Mouse (Mus musculus) neural tube, embryonic 12.5 days (tissue): ENCODE measurements at regions not wholly inside any gene's neighbourhood (a gene's known extent, or its start where the extent isn't known, plus 50 kb on each side); places are given as distances from the start of the nearest gene placed in this dataset.
A peak's percentile ranks its signal among the peaks of the same experiment; 100 is the strongest.

Experiments used
- ATAC-seq: fragments of 200-750 bp; cut with Nextera tagmentation; 2 replicates; pipeline ENCODE4 v1.8.0; 2017; ENCODE audit warnings: low read depth, mild to moderate bottlenecking, moderate TSS enrichment, moderate library complexity; ENCODE audit not compliant: low FRiP score
- H3K27ac ChIP-seq: fragments of 300-500 bp; sonication (generic); 2 replicates; pipeline ENCODE4 v1.5.1; 2016
- H3K27me3 ChIP-seq: fragments of 300-500 bp; sonication (generic); replicated peaks from 2 replicates; pipeline ENCODE4 v1.6.1; 2016; ENCODE audit warnings: mild to moderate bottlenecking
- H3K36me3 ChIP-seq: fragments of 300-500 bp; sonication (generic); 2 replicates; pipeline ENCODE4 v1.6.1; 2016; ENCODE audit warnings: mild to moderate bottlenecking
- H3K4me1 ChIP-seq: fragments of 300-500 bp; sonication (generic); 2 replicates; pipeline ENCODE4 v1.6.1; 2016
- H3K4me2 ChIP-seq: fragments of 300-500 bp; sonication (generic); replicated peaks from 2 replicates; pipeline ENCODE4 v1.6.1; 2016; ENCODE audit warnings: mild to moderate bottlenecking
- H3K4me3 ChIP-seq: fragments of 300-500 bp; sonication (generic); 2 replicates; pipeline ENCODE4 v1.5.1; 2016
- H3K9ac ChIP-seq: fragments of 300-500 bp; sonication (generic); 2 replicates; pipeline ENCODE4 v1.6.1; 2016; ENCODE audit warnings: mild to moderate bottlenecking
- H3K9me3 ChIP-seq: fragments of 300-500 bp; sonication (generic); 2 replicates; pipeline ENCODE4 v1.6.1; 2016; ENCODE audit warnings: mild to moderate bottlenecking
- WGBS: fragments of 180-500 bp; shearing (Covaris S2); methylation state at CpG from one replicate; pipeline ENCODE4 v1.1.7; 2016; 5-methylcytosine and 5-hydroxymethylcytosine counted together

DNA sequence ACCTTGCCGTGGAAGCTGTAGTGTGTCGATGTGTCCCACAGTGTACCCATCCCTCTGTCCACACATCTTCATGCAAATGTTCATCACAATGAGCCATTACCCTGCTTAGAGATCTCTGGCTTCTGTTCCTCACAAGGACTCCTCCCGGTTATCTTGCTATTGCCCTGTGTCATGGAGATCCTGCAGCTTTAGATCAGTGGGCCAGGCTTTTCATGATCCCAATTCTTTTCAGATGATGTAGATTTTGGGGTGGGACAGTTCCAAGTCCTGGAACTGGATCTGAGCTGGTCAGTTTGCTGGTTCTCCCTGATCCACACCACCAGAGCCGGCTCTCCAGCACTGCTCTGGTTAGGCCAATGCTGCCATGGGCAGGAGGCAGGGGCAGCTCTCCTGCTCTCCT, 161.2 kb downstream of the Tfap2c start:
- Histone ChIP-seq H3K36me3 (no peaks in the 10 kb centered on the region), H3K27me3 (0 out of 2 replicates have a peak, but pooled peaks cover 12% of the 10 kb centered on the region)
- 70% methylated on average over 4 of the region's 4 CpGs for WGBS

DNA sequence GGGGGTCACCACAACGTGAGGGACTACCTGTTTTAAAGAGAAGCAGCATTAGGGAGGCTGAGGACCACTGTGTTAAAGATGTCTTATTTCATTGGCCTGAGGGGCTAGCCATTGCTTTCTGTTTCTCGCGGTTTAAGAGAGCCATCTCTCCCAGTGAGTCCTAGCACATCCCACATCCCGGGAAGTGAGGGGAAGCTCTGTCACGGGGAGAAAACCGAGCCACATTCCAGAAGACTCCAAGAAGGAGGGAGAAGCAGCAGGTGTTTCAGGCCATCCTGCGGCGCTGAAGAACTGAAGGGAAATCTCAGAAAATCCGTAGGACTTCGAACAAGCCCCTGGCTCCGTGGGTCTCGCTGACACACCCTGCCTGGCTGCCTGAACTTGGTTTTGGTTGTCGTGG, 177.3 kb downstream of the Tfap2c start:
- 2% methylated on average over 13 of the region's 13 CpGs for WGBS
- Histone ChIP-seq H3K36me3 (no peaks in the 10 kb centered on the region), H3K9ac (no peak overlapping the region), H3K9me3 (no peaks in the 10 kb centered on the region), H3K4me2 (peak overlapping the region; percentile 71), H3K4me3 (no peak overlapping the region), H3K27ac (no peak overlapping the region), H3K27me3 (peaks cover 80% of the 10 kb centered on the region), H3K4me1 (peaks cover 31% of the 10 kb centered on the region)
- no peak for ATAC-seq

More for the DNA sequence above, 161.2 kb downstream of the Tfap2c start:
- no peaks in the 10 kb centered on the region for H3K9me3 ChIP-seq
- H3K4me1 ChIP-seq: 0 out of 2 replicates have a peak, but pooled peaks cover 2% of the 10 kb centered on the region
- H3K27ac ChIP-seq: no peak overlapping the region
- H3K9ac ChIP-seq: no peak overlapping the region
- H3K4me3 ChIP-seq: no peak overlapping the region
- ATAC-seq: no peak
- no peak overlapping the region for H3K4me2 ChIP-seq

DNA sequence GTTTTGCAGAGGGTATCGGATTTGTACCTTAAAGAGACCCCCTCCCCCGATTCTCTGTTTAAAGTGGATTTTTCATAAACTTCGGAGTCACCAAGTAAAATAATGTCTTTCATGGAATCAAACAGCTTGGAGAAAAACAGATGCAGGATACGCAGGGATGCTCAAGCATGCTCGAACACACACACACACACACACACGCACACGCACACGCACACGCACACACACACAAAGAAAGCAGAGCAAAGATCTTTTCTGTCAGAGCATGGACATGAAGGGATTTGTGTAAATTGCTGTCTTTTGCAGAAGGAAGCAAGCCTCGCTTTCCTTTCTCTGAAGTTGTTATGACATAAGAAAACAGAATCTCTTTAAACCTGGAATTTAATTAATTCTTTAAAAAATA, 178.2 kb downstream of the Tfap2c start:
- Histone ChIP-seq H3K4me1 (peaks cover 37% of the 10 kb centered on the region), H3K4me2 (peak overlapping the region; percentile 71), H3K36me3 (no peaks in the 10 kb centered on the region), H3K9ac (no peak overlapping the region), H3K4me3 (no peak overlapping the region), H3K27ac (no peak overlapping the region), H3K9me3 (no peaks in the 10 kb centered on the region), H3K27me3 (peaks cover 84% of the 10 kb centered on the region)
- no peak for ATAC-seq
- 8% methylated on average over 10 of the region's 10 CpGs for WGBS

DNA sequence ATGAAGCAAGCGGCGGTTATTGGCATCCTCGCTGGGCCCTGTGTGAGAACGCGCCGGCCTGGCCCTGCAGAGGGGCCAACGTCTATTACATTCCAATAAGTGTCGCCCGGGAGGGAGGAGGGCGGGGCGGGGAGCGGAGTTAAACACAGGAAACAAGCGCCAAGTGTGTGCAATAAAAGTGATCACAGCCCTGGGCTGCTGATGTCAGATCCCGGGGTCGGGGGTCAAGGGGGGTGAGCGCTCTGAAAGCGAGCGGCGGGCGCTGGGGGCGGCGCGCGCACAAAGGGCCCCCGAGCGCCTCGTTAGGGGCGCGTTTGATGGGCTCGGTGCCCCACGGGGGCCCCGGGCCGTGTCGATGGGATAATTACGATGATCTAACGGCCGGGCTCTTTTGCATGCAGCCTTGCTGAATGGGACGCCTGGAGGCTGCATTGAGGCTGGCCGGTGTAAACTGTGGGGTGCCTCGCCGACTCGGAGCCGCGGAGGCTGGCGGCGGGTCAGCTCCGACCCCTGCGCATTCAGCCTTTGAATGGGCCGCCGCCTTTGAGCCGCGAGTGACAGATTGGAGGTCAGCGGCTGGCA, 178.9 kb downstream of the Tfap2c start:
- ATAC-seq: peak; percentile 93
- H3K9ac ChIP-seq: 0 out of 2 replicates have a peak overlapping the region, but pooled peaks have one; percentile 26
- H3K9me3 ChIP-seq: no peaks in the 10 kb centered on the region
- peak overlapping the region; percentile 71 for H3K4me2 ChIP-seq
- H3K27ac ChIP-seq: no peak overlapping the region
- peaks cover 38% of the 10 kb centered on the region for H3K4me1 ChIP-seq
- H3K4me3 ChIP-seq: peak overlapping the region; percentile 25
- H3K36me3 ChIP-seq: no peaks in the 10 kb centered on the region
- WGBS: under 1% methylated on average over 53 of the region's 53 CpGs
- H3K27me3 ChIP-seq: peaks cover 85% of the 10 kb centered on the region

DNA sequence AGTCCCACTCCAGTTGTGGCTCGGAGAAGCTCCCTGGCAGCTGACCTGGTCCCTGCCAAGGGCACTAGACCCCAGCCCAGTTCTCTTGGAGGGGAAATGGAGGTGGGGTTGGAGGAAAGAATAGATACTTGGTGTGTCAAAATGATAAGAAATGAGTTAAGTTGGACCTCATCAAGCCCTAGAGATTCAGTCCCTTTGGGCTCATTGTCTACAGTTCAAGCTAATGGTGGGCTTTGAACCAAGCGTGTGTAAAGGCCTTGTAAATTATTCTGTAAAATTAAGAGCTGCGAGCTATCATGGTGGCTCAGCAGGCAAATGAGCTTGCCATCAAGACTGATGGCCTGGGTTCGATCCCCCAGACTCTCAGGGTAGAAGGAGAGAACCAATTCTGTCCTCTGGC, 179.8 kb downstream of the Tfap2c start:
- Histone ChIP-seq H3K4me2 (peak overlapping the region; percentile 71; the same call in 1 of the 2 replicates), H3K4me3 (no peak overlapping the region), H3K27me3 (peaks cover 87% of the 10 kb centered on the region), H3K27ac (no peak overlapping the region), H3K9ac (no peak overlapping the region), H3K36me3 (no peaks in the 10 kb centered on the region), H3K4me1 (peaks cover 38% of the 10 kb centered on the region), H3K9me3 (no peaks in the 10 kb centered on the region)
- ATAC-seq: no peak
- WGBS: 18% methylated on average over 4 of the region's 4 CpGs

DNA sequence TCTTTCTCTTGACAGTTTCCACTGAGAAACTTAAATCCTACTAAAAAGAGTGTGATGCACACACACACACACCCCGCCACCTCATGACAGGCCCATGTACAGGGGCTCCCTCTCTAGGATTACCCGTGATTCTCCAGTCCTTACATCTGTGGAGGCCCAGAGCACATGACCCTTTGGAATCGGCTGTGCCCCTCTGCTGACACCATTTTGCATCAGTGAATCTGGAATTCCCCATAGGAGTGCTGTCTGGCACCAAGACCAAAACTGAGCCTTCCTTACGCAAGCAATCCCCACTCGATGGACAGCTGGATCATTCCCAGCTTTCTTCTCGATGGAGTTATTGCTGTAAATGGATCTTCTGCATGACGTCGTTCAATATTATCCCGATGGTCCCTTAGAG, 180.3 kb downstream of the Tfap2c start:
- Histone ChIP-seq H3K4me2 (no peak overlapping the region), H3K4me1 (peaks cover 38% of the 10 kb centered on the region), H3K9me3 (no peaks in the 10 kb centered on the region), H3K27ac (no peak overlapping the region), H3K9ac (no peak overlapping the region), H3K4me3 (no peak overlapping the region), H3K36me3 (no peaks in the 10 kb centered on the region), H3K27me3 (peaks cover 88% of the 10 kb centered on the region)
- WGBS: 72% methylated on average over 9 of the region's 9 CpGs
- ATAC-seq: no peak

DNA sequence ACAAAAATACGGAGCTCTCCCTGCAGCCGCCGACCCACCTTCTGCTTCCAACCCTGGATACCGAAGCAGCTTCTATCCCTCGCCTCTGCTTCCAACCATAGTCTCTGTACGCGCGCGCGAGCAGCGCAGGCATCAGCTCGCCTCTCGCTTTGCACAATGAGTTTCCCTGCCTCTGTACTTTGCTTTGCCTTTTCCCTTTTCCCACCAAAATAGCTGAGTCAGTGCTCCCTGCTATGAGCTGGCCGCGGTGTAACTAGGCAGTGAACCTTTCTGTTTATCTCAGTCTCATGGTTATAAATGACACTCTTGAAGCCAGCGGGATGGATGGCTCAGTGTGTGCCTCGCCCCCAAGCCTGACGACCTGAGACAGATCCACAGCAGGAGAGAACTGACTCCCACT, 182.0 kb downstream of the Tfap2c start:
- Histone ChIP-seq H3K9me3 (no peaks in the 10 kb centered on the region), H3K4me3 (no peak overlapping the region), H3K4me2 (peak overlapping the region; percentile 37), H3K9ac (no peak overlapping the region), H3K36me3 (no peaks in the 10 kb centered on the region), H3K4me1 (peaks cover 36% of the 10 kb centered on the region), H3K27ac (no peak overlapping the region), H3K27me3 (peaks cover 90% of the 10 kb centered on the region)
- no peak for ATAC-seq
- 2% methylated on average over 18 of the region's 18 CpGs for WGBS

DNA sequence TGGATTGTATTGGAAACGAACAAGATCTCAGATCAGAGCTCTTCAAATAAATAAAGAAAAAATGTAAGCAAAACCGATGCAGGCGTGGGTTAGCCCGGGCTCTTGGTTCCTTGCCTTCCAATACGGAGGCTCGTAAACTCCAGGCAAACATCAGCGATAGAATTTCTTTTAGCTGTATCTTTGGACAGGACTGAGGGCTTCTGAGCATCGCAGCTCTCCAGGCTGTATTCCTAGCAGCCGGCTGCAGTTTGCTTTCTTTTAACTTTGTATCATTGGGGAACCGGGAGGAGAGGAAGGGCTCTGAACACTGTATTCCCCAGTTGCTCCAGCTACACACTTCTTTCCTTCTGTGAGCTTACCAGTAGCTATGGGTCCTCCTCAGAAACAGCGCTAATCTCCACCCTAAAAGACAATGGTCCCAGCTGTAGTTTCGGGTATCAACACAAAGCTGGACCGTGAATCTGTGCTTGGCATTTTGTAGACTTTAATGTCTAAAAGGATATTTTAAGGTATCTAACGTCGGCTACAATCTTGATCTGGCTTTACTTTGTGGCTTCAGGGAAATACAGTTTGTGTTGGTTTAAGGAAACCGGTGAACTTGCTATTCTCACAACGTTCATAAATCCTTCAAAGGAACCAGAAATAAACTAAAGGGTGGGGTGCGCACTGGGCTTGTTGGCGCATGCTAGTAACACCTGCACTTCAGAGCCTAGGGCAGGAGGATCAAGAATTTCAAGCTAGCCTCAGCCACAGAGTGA, 183.2 kb downstream of the Tfap2c start:
- Histone ChIP-seq H3K4me2 (peak overlapping the region; percentile 19; the same call in 1 of the 2 replicates), H3K36me3 (no peaks in the 10 kb centered on the region), H3K27ac (no peak overlapping the region), H3K4me1 (peaks cover 24% of the 10 kb centered on the region), H3K9me3 (no peaks in the 10 kb centered on the region), H3K9ac (no peak overlapping the region), H3K27me3 (peaks cover 90% of the 10 kb centered on the region), H3K4me3 (no peak overlapping the region)
- 3% methylated on average over 19 of the region's 19 CpGs for WGBS
- ATAC-seq: no peak

DNA sequence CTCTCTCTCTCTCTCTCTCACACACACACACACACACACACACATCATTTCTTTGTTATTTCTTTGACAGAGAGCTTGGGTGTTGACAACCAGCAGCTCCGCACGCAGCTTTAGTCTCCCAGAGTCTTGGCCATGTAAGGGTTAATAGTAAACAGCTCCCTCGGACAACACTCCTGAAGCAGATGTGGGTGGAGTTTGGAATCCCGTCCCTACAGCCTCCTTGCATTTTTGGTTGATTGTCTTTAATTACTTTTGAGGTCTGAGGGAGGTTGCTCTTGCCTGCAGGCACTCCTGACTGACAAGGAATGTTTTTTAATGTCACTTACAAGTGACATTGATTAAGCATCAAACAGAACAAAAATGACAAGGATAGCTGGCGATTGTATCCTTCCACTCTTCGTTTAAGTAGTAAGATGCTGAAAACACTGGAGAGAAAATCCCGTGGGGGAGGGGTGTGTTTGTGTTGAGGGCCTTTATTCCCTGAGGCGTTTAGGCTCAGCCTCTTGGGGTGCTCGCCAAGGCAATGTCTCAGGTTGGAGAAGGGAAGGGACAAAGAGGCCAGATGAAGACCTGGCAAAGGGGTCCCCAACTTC, 184.1 kb downstream of the Tfap2c start:
- WGBS: 5% methylated on average over 9 of the region's 9 CpGs
- Histone ChIP-seq H3K9me3 (no peaks in the 10 kb centered on the region), H3K9ac (no peak overlapping the region), H3K27me3 (peaks cover 95% of the 10 kb centered on the region), H3K27ac (no peak overlapping the region), H3K4me3 (no peak overlapping the region), H3K4me1 (peaks cover 17% of the 10 kb centered on the region), H3K4me2 (no peak overlapping the region), H3K36me3 (no peaks in the 10 kb centered on the region)
- no peak for ATAC-seq

DNA sequence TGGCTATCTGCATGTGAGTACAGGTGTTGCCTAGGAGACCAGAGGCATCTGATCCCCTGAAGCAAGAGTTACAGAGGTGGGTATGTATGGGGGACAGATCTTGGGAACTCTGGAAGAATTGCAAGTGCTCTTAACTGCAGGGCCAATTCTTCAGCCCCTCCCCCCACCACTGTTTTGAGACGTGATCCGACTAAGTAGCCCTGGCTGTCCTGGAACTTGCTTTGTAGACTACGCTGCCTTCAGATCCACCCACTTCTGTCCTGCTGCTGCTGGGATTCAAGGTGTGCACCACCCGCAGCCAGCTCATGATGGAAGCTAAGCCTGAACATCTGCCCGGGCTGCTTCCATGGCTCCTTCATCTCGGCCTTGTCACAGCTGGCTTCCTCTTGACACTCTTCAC, 186.2 kb downstream of the Tfap2c start:
- Histone ChIP-seq H3K36me3 (no peaks in the 10 kb centered on the region), H3K9me3 (no peaks in the 10 kb centered on the region), H3K4me2 (no peak overlapping the region), H3K9ac (no peak overlapping the region), H3K27me3 (peaks cover 93% of the 10 kb centered on the region), H3K4me3 (no peak overlapping the region), H3K4me1 (peaks cover 16% of the 10 kb centered on the region), H3K27ac (no peak overlapping the region)
- no peak for ATAC-seq
- WGBS: 15% methylated on average over 6 of the region's 6 CpGs

DNA sequence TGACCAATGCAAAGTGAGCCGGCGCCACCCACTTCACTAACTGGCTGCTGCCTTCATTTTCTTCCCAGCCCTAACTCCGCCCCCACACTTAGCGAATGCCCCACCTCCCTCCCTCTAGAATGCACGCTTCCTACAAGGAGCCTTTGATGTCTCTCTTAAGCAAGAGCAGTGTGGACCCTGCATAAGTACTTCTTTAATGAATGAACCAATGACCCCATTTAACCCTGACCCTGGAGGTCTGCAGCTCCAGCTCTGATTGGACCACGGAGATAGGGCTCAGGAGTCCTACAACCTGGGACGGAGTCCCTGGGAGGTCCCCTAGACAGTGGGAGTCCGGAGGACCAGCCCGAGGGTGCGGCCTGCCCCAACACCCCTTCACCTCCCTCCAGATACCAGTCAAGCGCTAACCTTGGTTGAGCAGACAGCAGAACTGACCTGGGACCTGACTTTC, 189.7 kb downstream of the Tfap2c start:
- no peaks in the 10 kb centered on the region for H3K9me3 ChIP-seq
- 3% methylated on average over 11 of the region's 11 CpGs for WGBS

DNA sequence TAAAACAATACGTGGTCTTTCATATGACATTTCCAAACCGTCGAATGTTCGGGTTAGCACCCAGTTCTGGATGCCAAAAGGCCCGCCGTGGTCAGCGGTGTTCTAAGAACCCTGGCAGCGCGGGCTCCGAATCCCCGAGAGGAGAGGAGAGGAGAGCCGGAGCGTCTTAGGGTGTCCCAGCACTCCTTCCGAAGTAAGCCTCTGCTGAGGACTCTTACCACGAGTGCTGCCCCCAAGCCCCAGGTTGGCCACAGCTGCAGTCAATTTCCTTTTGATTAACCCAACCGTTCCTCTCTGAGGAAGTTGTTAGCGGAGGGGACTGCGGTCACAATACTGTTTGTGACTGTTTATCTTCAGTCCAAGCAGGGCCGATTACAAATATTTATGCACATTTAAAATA, 190.1 kb downstream of the Tfap2c start:
- Histone ChIP-seq H3K36me3 (no peaks in the 10 kb centered on the region), H3K27me3 (peaks cover 75% of the 10 kb centered on the region), H3K4me3 (no peak overlapping the region), H3K4me2 (0 out of 2 replicates have a peak overlapping the region, but pooled peaks have one; percentile 4), H3K9ac (no peak overlapping the region), H3K9me3 (no peaks in the 10 kb centered on the region), H3K27ac (no peak overlapping the region), H3K4me1 (peaks cover 5% of the 10 kb centered on the region)
- no peak for ATAC-seq
- 7% methylated on average over 19 of the region's 19 CpGs for WGBS

More for the DNA sequence above, 189.7 kb downstream of the Tfap2c start:
- Histone ChIP-seq H3K27me3 (peaks cover 78% of the 10 kb centered on the region), H3K4me3 (no peak overlapping the region), H3K4me1 (peaks cover 5% of the 10 kb centered on the region), H3K4me2 (0 out of 2 replicates have a peak overlapping the region, but pooled peaks have one; percentile 4), H3K36me3 (no peaks in the 10 kb centered on the region), H3K9ac (no peak overlapping the region), H3K27ac (no peak overlapping the region)
- no peak for ATAC-seq
